Mouse (Mus musculus) olfactory bulb, adult 2 months (tissue): ENCODE results near the gene Lrmda.

Experiments
- CTCF ChIP-seq: fragments of 200-500 bp; IDR thresholded peaks from 2 replicates; pipeline ENCODE4 v1.5.1; 2012; ENCODE audit warnings: low read depth, mild to moderate bottlenecking, low read length, moderate library complexity; ENCODE audit not compliant: insufficient read depth
- POLR2A ChIP-seq: fragments of 200-500 bp; IDR thresholded peaks from 2 replicates; pipeline ENCODE4 v1.6.1; 2012; ENCODE audit warnings: mild to moderate bottlenecking, low read depth, low read length, moderate library complexity; ENCODE audit not compliant: insufficient read depth

- TF ChIP-seq CTCF: no peak
- TF ChIP-seq POLR2A: no peak
These were observed 172.7 kb downstream of the Lrmda start for GRCm38 (mm10) chr14:22192185-22192584.
